Mouse (Mus musculus) layer of hippocampus, postnatal 14 days (tissue): Measurements from ENCODE around the gene Ecm2. TPM values are rescaled to one million over a fixed set of nuclear protein-coding genes. Genes with fewer than 3 reads are reported as not detected.
A peak's percentile ranks its signal among the peaks of the same experiment; 100 is the strongest.

ENCODE experiments used
- DNase-seq, 2 experiments: peaks; one replicate each; pipeline ENCODE4 v3.0.0; 2021 to 2022; ENCODE audit warnings: low spot score in 2 of 2, mixed read lengths in 1 of 2
- total RNA-seq, 2 experiments: library from RNA; stranded (reverse); gene quantifications; 2 replicates each; pipeline ENCODE4 v1.2.3; 2021

The Ecm2 gene
- total RNA-seq, 2 experiments from 2014 or later, result 3.6 to 6.1 TPM

DNA sequence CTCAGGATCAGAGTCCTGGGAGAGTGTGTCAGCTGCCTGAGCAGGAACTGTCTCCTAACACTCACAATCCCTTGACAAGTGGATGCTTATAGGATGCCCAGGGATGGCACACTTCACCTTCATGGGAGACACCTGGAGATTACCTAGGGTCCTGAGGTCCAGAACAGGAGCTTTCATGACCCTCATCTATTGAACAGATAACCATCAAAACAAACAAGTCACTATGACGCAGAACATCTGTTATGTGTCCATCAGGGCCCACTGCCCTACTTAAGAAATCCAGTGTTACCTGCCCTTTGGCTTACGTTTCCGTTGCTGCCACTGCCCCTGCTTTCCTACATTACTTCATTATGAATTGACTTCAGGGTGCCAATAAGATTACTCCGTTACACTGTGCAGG lies 1.2 kb downstream of the Ecm2 start:
- no peak for DNase-seq

DNA sequence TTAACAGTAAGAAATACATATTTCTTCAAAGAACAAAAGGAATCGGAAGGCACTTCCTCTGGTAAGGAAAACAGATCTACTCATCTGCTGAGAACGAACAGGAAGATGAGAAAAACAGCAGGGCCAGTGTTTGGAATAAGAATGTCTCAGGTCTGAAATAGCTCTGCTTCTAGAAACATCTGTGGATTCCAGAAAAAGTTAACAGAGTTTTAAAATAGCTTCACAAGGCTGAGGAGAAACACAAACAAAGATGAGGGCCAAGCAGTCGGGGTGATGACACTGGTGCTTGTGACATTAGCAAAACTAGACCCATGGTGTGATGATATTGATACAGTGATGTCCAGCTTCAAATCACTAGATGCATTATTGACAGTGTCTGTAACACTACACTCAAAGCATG lies 2.6 kb downstream of the Ecm2 start:
- no peak for DNase-seq

DNA sequence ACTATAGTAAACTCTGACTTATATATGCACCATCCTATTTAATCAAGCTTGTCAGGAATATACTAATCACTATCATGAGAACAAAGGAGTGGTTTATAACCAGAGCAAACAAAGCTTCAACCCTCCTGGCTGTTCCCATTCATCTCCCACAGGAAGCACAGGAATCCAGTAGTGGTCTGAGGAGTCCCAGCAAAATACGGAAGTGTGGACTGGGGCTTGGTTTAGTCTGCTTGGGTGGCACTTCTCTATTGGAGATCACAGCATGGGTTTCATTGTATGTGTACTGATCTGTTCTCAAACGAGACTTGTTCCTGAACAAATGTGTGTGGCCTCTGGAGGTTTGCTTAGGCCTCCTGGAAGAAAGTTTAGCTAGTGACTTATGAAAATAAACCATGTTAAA lies 14.2 kb downstream of the Ecm2 start:
- DNase-seq, result no peak

DNA sequence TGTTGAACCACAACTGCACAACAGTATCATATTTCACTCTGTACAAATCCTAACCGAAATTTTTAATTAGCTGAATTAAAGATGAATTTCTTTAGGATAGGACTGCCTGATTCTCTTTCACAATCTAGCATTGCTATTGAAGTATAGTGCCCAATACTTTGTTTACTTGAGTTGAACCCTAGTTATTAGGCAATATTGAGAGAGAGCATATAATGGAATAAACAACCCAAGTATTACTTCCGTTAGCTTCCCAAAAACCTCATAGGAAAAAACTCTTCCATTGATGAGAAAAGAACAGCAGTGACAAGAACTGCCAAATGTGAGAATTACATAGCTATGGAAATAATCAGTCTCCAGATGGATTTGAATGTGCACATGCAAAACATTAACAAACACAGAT lies 21.6 kb downstream of the Ecm2 start:
- DNase-seq, result peak in 1 of 2 experiments; percentile 15

DNA sequence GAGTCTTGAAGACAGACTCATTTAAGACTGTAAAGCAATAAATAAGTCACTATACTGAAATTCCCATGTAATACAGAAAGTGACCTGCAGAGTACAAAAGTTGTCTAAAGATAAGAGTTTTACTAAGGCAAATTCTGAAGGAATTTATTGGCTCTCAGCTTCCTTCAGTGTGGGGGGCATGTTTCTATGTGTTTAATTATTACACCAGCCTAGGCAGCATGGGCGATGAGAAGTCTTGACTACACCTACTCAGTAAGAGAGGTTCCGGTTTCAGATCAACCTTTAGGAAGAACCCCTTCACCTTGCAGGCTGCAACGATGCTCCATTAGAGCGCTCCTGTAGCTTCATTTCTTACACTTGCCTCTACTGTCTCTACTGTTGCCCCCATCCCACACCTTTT lies 26.0 kb downstream of the Ecm2 start:
- no peak for DNase-seq

DNA sequence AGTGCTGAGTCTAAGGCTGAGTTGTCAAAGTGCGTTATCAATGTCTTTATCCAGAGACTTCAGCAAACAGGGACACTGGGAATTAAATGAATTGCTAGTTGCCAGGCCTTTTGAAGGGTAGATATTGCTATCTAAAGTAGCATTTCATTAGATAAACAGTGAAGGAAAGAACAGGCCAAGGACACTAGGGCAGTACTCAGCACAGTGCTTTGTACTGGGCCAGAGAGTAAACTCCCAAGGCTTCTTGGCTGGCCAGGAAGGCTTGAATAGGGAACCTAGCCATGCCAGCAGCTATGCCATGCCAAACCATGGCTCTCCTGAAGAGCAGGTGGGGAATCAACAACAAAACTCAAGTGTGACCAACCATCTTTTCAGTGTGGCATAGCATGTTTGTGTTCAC lies 32.3 kb downstream of the Ecm2 start:
- DNase-seq, result no peak

- no peak for DNase-seq
Observed at GRCm38 (mm10) chr13:49538693-49539092, 34.1 kb downstream of the Ecm2 start.

DNA sequence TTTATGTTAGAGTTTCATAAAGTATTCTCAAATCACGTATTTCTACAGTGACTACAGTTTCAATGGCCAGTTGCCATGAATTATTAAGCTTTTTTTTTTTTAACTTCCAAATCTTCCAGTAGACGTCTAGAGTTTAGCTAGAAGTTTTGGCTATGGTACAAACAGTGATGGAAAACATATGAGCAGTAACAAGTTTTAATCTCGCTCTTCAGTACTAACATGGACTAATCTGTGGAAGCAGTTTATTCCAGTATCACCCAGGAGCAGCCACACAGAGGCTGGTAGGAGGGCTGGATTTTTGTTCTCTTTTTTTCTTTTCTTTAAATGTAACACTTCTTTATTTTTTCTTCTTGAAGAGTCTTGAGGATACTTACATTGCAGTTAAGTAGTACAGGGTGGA lies 39.7 kb downstream of the Ecm2 start, which contains the start of gene Aspn:
TSS of gene Aspn (plus strand) at position 165 of the 400 bp plus-strand sequence.
- DNase-seq, result no peak

GRCm38 (mm10) chr13:49545646-49546045 lies 41.0 kb downstream of the Ecm2 start:
- DNase-seq, result no peak

DNA sequence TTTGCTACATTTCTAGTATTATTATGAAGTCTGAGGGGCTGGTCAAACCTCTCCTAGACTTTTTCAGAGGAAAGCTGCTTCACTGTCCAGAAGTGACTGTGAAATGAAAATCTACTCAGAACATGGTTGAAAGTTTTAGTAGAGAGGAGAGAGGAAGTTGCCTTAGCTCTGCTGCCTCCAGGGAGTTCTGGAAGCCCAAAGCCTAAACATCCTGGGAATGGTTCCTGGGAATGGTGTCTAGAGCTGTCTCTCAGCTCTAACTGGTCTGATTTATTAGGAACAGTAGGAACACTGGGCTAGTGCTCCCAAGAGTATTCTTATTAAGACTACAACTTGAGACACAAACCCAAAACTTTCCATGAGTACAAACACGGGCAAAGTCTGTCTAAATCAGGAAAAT lies 41.9 kb downstream of the Ecm2 start:
- DNase-seq, result no peak

GRCm38 (mm10) chr13:49547563-49548150 lies 43.0 kb downstream of the Ecm2 start:
- no peak for DNase-seq

GRCm38 (mm10) chr13:49549616-49550015 lies 45.0 kb downstream of the Ecm2 start:
- no peak for DNase-seq

- DNase-seq, result no peak
Observed at GRCm38 (mm10) chr13:49554519-49554918, 49.9 kb downstream of the Ecm2 start.

DNA sequence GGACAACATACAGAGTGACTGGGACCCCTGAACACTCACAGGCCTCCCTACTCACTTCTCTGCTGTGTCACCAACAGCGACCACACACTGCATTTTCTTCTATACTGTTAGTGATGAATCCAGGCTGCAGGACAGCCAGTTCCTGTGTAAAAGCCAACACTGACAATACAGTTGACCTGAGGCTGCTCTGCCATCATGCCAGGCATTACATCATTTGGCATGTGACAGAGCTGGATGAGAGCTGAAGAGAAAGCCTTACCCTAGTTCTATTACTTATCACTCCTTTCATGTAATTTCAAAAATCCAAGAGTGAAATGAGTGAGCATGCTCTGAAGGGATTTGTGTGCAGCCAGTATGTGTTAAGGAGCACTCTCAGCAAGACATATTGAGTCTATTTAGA lies 51.6 kb downstream of the Ecm2 start:
- no peak for DNase-seq

- DNase-seq, result no peak
Observed at GRCm38 (mm10) chr13:49556924-49557323, 52.3 kb downstream of the Ecm2 start.

DNA sequence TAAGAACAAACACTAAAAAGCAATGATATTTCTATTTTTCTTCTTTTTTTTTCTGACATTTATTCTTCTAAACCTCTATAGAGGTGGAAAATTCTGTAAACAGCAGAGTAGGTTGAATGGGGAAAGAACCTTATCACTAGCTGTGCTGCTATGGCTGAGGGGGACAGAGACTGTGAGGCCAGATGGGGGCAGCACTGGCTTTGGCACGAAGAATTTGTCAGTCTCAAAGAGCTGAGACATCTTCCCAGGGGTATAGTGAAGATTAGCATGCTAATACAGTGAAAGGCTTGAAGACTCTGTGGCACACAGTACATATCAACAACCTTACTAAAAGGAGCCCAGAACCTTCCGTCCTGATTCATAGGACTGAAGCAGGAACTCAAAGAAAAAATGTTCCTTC lies 54.6 kb downstream of the Ecm2 start:
- DNase-seq, result no peak

GRCm38 (mm10) chr13:49560886-49561285 lies 56.3 kb downstream of the Ecm2 start:
- DNase-seq, result no peak

GRCm38 (mm10) chr13:49564347-49564746 lies 59.7 kb downstream of the Ecm2 start:
- DNase-seq, result no peak

DNA sequence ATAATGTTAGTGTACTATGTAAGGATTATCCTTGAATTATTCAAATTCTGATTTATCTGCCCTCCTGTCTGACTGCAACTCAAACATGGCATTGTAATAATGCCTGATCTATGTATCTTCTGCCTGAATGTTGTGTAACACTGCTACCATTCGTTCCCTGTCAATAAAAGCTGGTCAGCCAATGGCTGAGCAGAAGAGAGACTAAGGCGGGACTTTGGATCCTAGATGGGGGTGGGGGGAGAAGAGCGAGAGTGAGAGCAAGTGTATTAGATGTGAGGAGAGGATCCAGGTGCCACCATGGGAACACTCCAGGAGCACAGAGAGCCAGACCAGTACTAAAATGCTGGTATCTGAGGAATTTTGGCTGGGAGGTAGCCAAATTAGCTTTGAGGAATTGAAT lies 65.8 kb downstream of the Ecm2 start:
- DNase-seq, result no peak

DNA sequence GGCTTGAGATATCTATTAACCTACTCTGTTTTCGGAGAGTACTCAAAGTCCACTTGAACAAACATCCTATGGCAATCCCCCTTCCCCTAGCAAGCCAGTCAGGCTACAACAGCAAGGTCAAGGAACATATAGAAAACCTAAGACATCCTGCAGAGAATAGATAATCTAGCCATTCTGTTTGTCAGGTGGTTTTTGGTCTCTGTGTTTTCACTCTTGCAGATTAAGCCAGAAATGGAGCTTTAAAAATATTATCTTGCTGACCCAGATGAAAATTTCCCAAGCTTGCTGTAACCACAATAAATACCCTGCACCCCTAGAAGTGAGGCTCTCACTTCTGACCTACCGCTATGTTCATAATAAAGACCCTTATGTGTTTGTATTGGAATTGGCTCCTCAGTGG lies 66.8 kb downstream of the Ecm2 start:
- DNase-seq, result no peak

- no peak for DNase-seq
Observed at GRCm38 (mm10) chr13:49581541-49582530, 77.2 kb downstream of the Ecm2 start, which contains the start of gene Omd. Omd (plus strand) TSS chr13:49582462.
